Comparison of ENCODE assay signal across 8 mouse cellular contexts in genomic region chrX:12158244-12158820, GRCm38 (mm10). TPM values are rescaled to one million over a fixed set of nuclear protein-coding genes. Genes with fewer than 3 reads are reported as not detected.
DNase-seq lines count a peak whose midpoint lies in the region; ATAC-seq lines count a peak whose summit lies in the region.

No protein-coding gene starts in this region.

- DNase-seq in urinary bladder, postnatal 14 days (ENCODE audit: low spot score), result peak; percentile 66
- DNase-seq in urinary bladder, postnatal 10 days (ENCODE audit: low spot score), result no peak
- peak; percentile 82 for DNase-seq in embryo, embryonic 11 days
- DNase-seq in heart, adult 8-10 months (ENCODE audit: low spot score), result peak; percentile 58
- DNase-seq in kidney, adult 9 months, result peak; percentile 64
- DNase-seq in lung, adult 18-20 months, result peak; percentile 46 to 69
- no peak for DNase-seq in adipocyte (ENCODE audit: low spot score)

- peak; percentile 41 for ATAC-seq in neural tube, embryonic 13.5 days (ENCODE audit: low read depth)

- H3K9me3 ChIP-seq in neural tube, embryonic 13.5 days, result no peaks in the 10 kb centered on the region

- peak overlapping the region; percentile 44 for H3K4me3 ChIP-seq in neural tube, embryonic 13.5 days

- H3K27ac ChIP-seq in neural tube, embryonic 13.5 days (replicated peaks), result peak overlapping the region; percentile 80

- peaks cover 76% of the 10 kb centered on the region for H3K27me3 ChIP-seq in neural tube, embryonic 13.5 days

- WGBS in neural tube, embryonic 13.5 days, result 6% methylated on average over 44 of the region's 44 CpGs

- H3K4me1 ChIP-seq in neural tube, embryonic 13.5 days (replicated peaks), result peaks cover 45% of the 10 kb centered on the region

- peak overlapping the region; percentile 71; the same call in 1 of the 2 replicates for H3K9ac ChIP-seq in neural tube, embryonic 13.5 days

- peak overlapping the region; percentile 63 for H3K4me2 ChIP-seq in neural tube, embryonic 13.5 days

- H3K36me3 ChIP-seq in neural tube, embryonic 13.5 days, result no peaks in the 10 kb centered on the region

RNA-seq across cellular contexts. Expression of gene Bcor, which starts 1.8 kb away (rescaled TPM):
- 10 to 100 TPM; 18.7 to 23.4 (median 20.5) TPM for total RNA-seq in heart, adult 8-10 months (2022)
- polyA plus RNA-seq in neural tube, embryonic 13.5 days (2015; fragmentation: Nextera tagmentation; extraction: Ambion mirVana), result 17.9 and 18.4 TPM in 2 replicates

Comparison
In these comparisons a context has a peak if more than half of its experiments do, and no peak if none do; other contexts are left out.
1. DNase-seq: peak in urinary bladder, postnatal 14 days (single experiment), embryo, embryonic 11 days (single experiment), heart, adult 8-10 months (single experiment), kidney, adult 9 months (single experiment) and lung, adult 18-20 months (2 of 2); none in urinary bladder, postnatal 10 days (single experiment) and adipocyte (single experiment).